In genomic region chr17:84258638-84259261, GRCm38 (mm10) we compare ENCODE assay signal across 9 mouse cellular contexts.
DNase-seq lines count a peak whose midpoint lies in the region; ATAC-seq and TF ChIP-seq lines count a peak whose summit lies in the region.
"Had no signal": no experiment of that assay in that cellular context is flagged by ENCODE, and none has a peak within 500 bp of the region (broad histone marks: within the 10 kb centered on the region; RNA-seq: fewer than 3 reads in every experiment).

No protein-coding gene starts in this region.

- no peak for TF ChIP-seq POLR2A in cortical plate, adult 2 months (IDR thresholded peaks at IDR 0.05; ENCODE audit: extremely low read depth, insufficient read depth, low read length)
- TF ChIP-seq POLR2A in kidney, adult 2 months (IDR thresholded peaks at IDR 0.05; ENCODE audit: low read depth, low read length), result no peak

- peaks cover 30% of the 10 kb centered on the region for H3K4me1 ChIP-seq in hindbrain, embryonic 10.5 days (replicated peaks)
- no peaks in the 10 kb centered on the region for H3K4me1 ChIP-seq in hindbrain, embryonic 11.5 days (replicated peaks; ENCODE audit: control insufficient read depth, insufficient read depth, low read length)
- peaks cover 8% of the 10 kb centered on the region; the same call in 1 of the 2 replicates for H3K4me1 ChIP-seq in cortical plate, adult 2 months (ENCODE audit: control insufficient read depth, insufficient read depth, low read length)
- H3K4me1 ChIP-seq in hindbrain, embryonic 13.5 days (replicated peaks), result peaks cover 21% of the 10 kb centered on the region
- peaks cover 55% of the 10 kb centered on the region for H3K4me1 ChIP-seq in limb, embryonic 15.5 days
- H3K4me1 ChIP-seq in kidney, adult 2 months (ENCODE audit: control insufficient read depth, insufficient read depth, low read length), result peaks cover 4% of the 10 kb centered on the region; the same call in 1 of the 2 replicates

- H3K9ac ChIP-seq in hindbrain, embryonic 11.5 days (ENCODE audit: low read depth, low read length), result no peak overlapping the region
- no peak overlapping the region for H3K9ac ChIP-seq in hindbrain, embryonic 13.5 days
- H3K9ac ChIP-seq in limb, embryonic 15.5 days, result no peak overlapping the region
- H3K9ac ChIP-seq: midbrain, embryonic 12.5 days had no signal

- DNase-seq in hindbrain, embryonic 10.5 days (ENCODE audit: low spot score), result no peak
- DNase-seq in hindbrain, embryonic 11.5 days (ENCODE audit: low spot score), result no peak
- no peak for DNase-seq in gastrocnemius, adult 8-10 months (ENCODE audit: low spot score in 2 of 2)
- no peak for DNase-seq in gastrocnemius, postnatal 4 days (ENCODE audit: low spot score in 2 of 2)
- DNase-seq in kidney, adult 2 months, result no peak

- H3K9me3 ChIP-seq in hindbrain, embryonic 10.5 days, result no peaks in the 10 kb centered on the region
- H3K9me3 ChIP-seq in hindbrain, embryonic 11.5 days (ENCODE audit: control insufficient read depth, low read length), result no peaks in the 10 kb centered on the region
- H3K9me3 ChIP-seq in hindbrain, embryonic 13.5 days, result no peaks in the 10 kb centered on the region
- no peaks in the 10 kb centered on the region for H3K9me3 ChIP-seq in limb, embryonic 15.5 days
- H3K9me3 ChIP-seq: midbrain, embryonic 12.5 days had no signal

- WGBS in hindbrain, embryonic 10.5 days, result 68% methylated on average over 4 of the region's 4 CpGs
- 61% methylated on average over 4 of the region's 4 CpGs for WGBS in hindbrain, embryonic 11.5 days
- 70% methylated on average over 4 of the region's 4 CpGs for WGBS in hindbrain, embryonic 13.5 days
- WGBS in limb, embryonic 15.5 days, result 26% methylated on average over 4 of the region's 4 CpGs
- 58% methylated on average over 4 of the region's 4 CpGs for WGBS in kidney, adult 2 months

- no peak for ATAC-seq in hindbrain, embryonic 11.5 days (ENCODE audit: low FRiP score)
- no peak for ATAC-seq in hindbrain, embryonic 13.5 days (ENCODE audit: low FRiP score)
- ATAC-seq in limb, embryonic 15.5 days (ENCODE audit: insufficient number of reproducible peaks, low FRiP score, low TSS enrichment, low read depth), result peak; percentile 62

- H3K4me3 ChIP-seq in hindbrain, embryonic 10.5 days, result no peak overlapping the region
- H3K4me3 ChIP-seq in hindbrain, embryonic 11.5 days (ENCODE audit: low read depth, low read length), result no peak overlapping the region
- no peak overlapping the region for H3K4me3 ChIP-seq in cortical plate, adult 2 months (ENCODE audit: insufficient read depth, low read length)
- H3K4me3 ChIP-seq in hindbrain, embryonic 13.5 days, result no peak overlapping the region
- no peak overlapping the region for H3K4me3 ChIP-seq in limb, embryonic 15.5 days
- H3K4me3 ChIP-seq in kidney, adult 2 months (ENCODE audit: insufficient read depth, low read depth, low read length), result no peak overlapping the region
- H3K4me3 ChIP-seq: midbrain, embryonic 12.5 days had no signal

- TF ChIP-seq CTCF in cortical plate, adult 2 months (IDR thresholded peaks at IDR 0.05; ENCODE audit: extremely low read depth, insufficient read depth, low read length), result no peak
- no peak for TF ChIP-seq CTCF in kidney, adult 2 months (conservative IDR thresholded peaks at IDR 0.05; ENCODE audit: insufficient read depth, insufficient read length, low read depth, low read length)

- H3K27ac ChIP-seq in hindbrain, embryonic 10.5 days, result peak overlapping the region; percentile 54; the same call in 1 of the 2 replicates
- H3K27ac ChIP-seq in hindbrain, embryonic 11.5 days (ENCODE audit: low read depth, low read length), result no peak overlapping the region
- 0 out of 2 replicates have a peak overlapping the region, but pooled peaks have one; percentile 8 for H3K27ac ChIP-seq in cortical plate, adult 2 months (ENCODE audit: insufficient read depth, low read length)
- H3K27ac ChIP-seq in hindbrain, embryonic 13.5 days, result 0 out of 2 replicates have a peak overlapping the region, but pooled peaks have one; percentile 30
- peak overlapping the region; percentile 89 for H3K27ac ChIP-seq in limb, embryonic 15.5 days
- no peak overlapping the region for H3K27ac ChIP-seq in kidney, adult 2 months (ENCODE audit: insufficient read depth, low read depth, low read length)
- H3K27ac ChIP-seq: midbrain, embryonic 12.5 days had no signal

- H3K4me2 ChIP-seq in hindbrain, embryonic 11.5 days (replicated peaks; ENCODE audit: low read depth, low read length), result no peak overlapping the region
- no peak overlapping the region for H3K4me2 ChIP-seq in hindbrain, embryonic 13.5 days
- H3K4me2 ChIP-seq in limb, embryonic 15.5 days, result no peak overlapping the region
- H3K4me2 ChIP-seq: midbrain, embryonic 12.5 days had no signal

- no peaks in the 10 kb centered on the region for H3K27me3 ChIP-seq in hindbrain, embryonic 10.5 days (ENCODE audit: insufficient read depth, poor library complexity, severe bottlenecking)
- no peaks in the 10 kb centered on the region for H3K27me3 ChIP-seq in hindbrain, embryonic 11.5 days (ENCODE audit: control insufficient read depth, insufficient read depth, low read length)
- H3K27me3 ChIP-seq in hindbrain, embryonic 13.5 days, result no peaks in the 10 kb centered on the region
- no peaks in the 10 kb centered on the region for H3K27me3 ChIP-seq in limb, embryonic 15.5 days
- H3K27me3 ChIP-seq in kidney, adult 2 months (replicated peaks; ENCODE audit: control insufficient read depth, insufficient read depth, low read length), result no peaks in the 10 kb centered on the region
- H3K27me3 ChIP-seq: midbrain, embryonic 12.5 days had no signal

- no peaks in the 10 kb centered on the region for H3K36me3 ChIP-seq in hindbrain, embryonic 10.5 days
- H3K36me3 ChIP-seq in hindbrain, embryonic 11.5 days (ENCODE audit: control insufficient read depth, insufficient read depth, low read length), result no peaks in the 10 kb centered on the region
- H3K36me3 ChIP-seq in hindbrain, embryonic 13.5 days, result no peaks in the 10 kb centered on the region
- no peaks in the 10 kb centered on the region for H3K36me3 ChIP-seq in limb, embryonic 15.5 days
- no peaks in the 10 kb centered on the region for H3K36me3 ChIP-seq in kidney, adult 2 months (ENCODE audit: control insufficient read depth, insufficient read depth, low read length)

Comparison
In these comparisons a context has a peak if more than half of its experiments do, and no peak if none do; other contexts are left out.
1. H3K27ac ChIP-seq: peak in hindbrain, embryonic 10.5 days (single experiment), cortical plate, adult 2 months (single experiment), hindbrain, embryonic 13.5 days (single experiment) and limb, embryonic 15.5 days (single experiment); none in hindbrain, embryonic 11.5 days (single experiment) and kidney, adult 2 months (single experiment).